Mouse (Mus musculus): ENCODE data around the gene Ciao1. TPM values are rescaled to one million over a fixed set of nuclear protein-coding genes. Genes with fewer than 3 reads are reported as not detected.

The Ciao1 gene
- total and polyA plus RNA-seq, 3 experiments, result 60.9 to 79.0 (median 74.3) TPM

GRCm38 (mm10) chr2:127254604-127255134 lies 7.1 kb upstream of the Ciao1 start:
- no peak overlapping the region for H3K4me3 ChIP-seq (replicated peaks in 1 of 3; ENCODE audit: low read depth in 2 of 3, low read length in 2 of 3, poor library complexity in 1 of 3)
- no peak for TF ChIP-seq HCFC1 (IDR thresholded peaks at IDR 0.05; ENCODE audit: low read depth, low read length)
- no peak for TF ChIP-seq POLR2A (IDR thresholded peaks at IDR 0.05; ENCODE audit: low read depth, low read length)
- TF ChIP-seq POLR2AphosphoS2 (IDR thresholded peaks at IDR 0.05; ENCODE audit: low read depth, low read length), result no peak
- H3K79me2 ChIP-seq (replicated peaks; ENCODE audit: control insufficient read depth, extremely low read depth, insufficient read depth, poor library complexity, severe bottlenecking), result no peaks in the 10 kb centered on the region; the same call in 1 of the 2 replicates
- no peaks in the 10 kb centered on the region for H3K27me3 ChIP-seq (replicated peaks)
- H3K36me3 ChIP-seq (replicated peaks in 1 of 2; ENCODE audit: control insufficient read depth in 1 of 2, insufficient read depth in 1 of 2, low read length in 1 of 2), result peaks cover 37 to 85% of the 10 kb centered on the region in 2 experiments
- no peaks in the 10 kb centered on the region for H3K9me3 ChIP-seq (replicated peaks; ENCODE audit: low read length)
- peaks cover 0 to 8% of the 10 kb centered on the region in 2 experiments; a peak in 1 of 4 replicates for H3K4me1 ChIP-seq (ENCODE audit: control insufficient read depth in 1 of 2, insufficient read depth in 2 of 2)
- in situ Hi-C loops (cut with MboI; ENCODE audit: low pct_ligation_motif_present, low pct_unique_long_range_greater_than_20kb, low sequenced_read_pairs) (no loop called here), dilution Hi-C loops (cut with MboI; ENCODE audit: extremely low pct_ligation_motif_present, extremely low pct_unique_long_range_greater_than_20kb, low sequenced_read_pairs) (no loop called here)
- DNase-seq (ENCODE audit: extremely low read depth), result no peak
- no peak overlapping the region for H3K4me2 ChIP-seq (ENCODE audit: insufficient read depth, low read depth, poor library complexity, severe bottlenecking)
- no peak overlapping the region for H3K27ac ChIP-seq (ENCODE audit: insufficient read depth, low read depth)
- H3K9ac ChIP-seq (ENCODE audit: insufficient read depth, low read depth), result no peak overlapping the region

- Histone ChIP-seq H3K4me2 (ENCODE audit: insufficient read depth, low read depth, poor library complexity, severe bottlenecking) (no peak overlapping the region), H3K27me3 (replicated peaks) (no peaks in the 10 kb centered on the region), H3K4me3 (replicated peaks in 1 of 3; ENCODE audit: low read depth in 2 of 3, low read length in 2 of 3, poor library complexity in 1 of 3) (no peak overlapping the region), H3K9ac (ENCODE audit: insufficient read depth, low read depth) (no peak overlapping the region), H3K27ac (ENCODE audit: insufficient read depth, low read depth) (no peak overlapping the region), H3K36me3 (replicated peaks in 1 of 2; ENCODE audit: control insufficient read depth in 1 of 2, insufficient read depth in 1 of 2, low read length in 1 of 2) (peaks cover 21 to 66% of the 10 kb centered on the region in 2 experiments), H3K79me2 (replicated peaks; ENCODE audit: control insufficient read depth, extremely low read depth, insufficient read depth, poor library complexity, severe bottlenecking) (peaks cover 6% of the 10 kb centered on the region), H3K9me3 (replicated peaks; ENCODE audit: low read length) (no peaks in the 10 kb centered on the region), H3K4me1 (ENCODE audit: control insufficient read depth in 1 of 2, insufficient read depth in 2 of 2) (peaks cover 0 to 19% of the 10 kb centered on the region in 2 experiments; a peak in 2 of 4 replicates)
- DNase-seq (ENCODE audit: extremely low read depth), result no peak
- dilution Hi-C loops (cut with MboI; ENCODE audit: extremely low pct_ligation_motif_present, extremely low pct_unique_long_range_greater_than_20kb, low sequenced_read_pairs) (no loop called here), in situ Hi-C loops (cut with MboI; ENCODE audit: low pct_ligation_motif_present, low pct_unique_long_range_greater_than_20kb, low sequenced_read_pairs) (no loop called here)
- TF ChIP-seq CHD2 (IDR thresholded peaks at IDR 0.05; ENCODE audit: low read length), result no peak
- TF ChIP-seq RAD21 (IDR thresholded peaks at IDR 0.05; ENCODE audit: low read depth, low read length), result no peak
- TF ChIP-seq PAX5 (IDR thresholded peaks at IDR 0.05; ENCODE audit: low read length), result no peak
- no peak for TF ChIP-seq NELFE (IDR thresholded peaks at IDR 0.05; ENCODE audit: low read depth, low read length)
These were observed 5.2 kb upstream of the Ciao1 start for GRCm38 (mm10) chr2:127252787-127253186.

GRCm38 (mm10) chr2:127251880-127252527 lies 4.4 kb upstream of the Ciao1 start:
- Histone ChIP-seq H3K4me1 (ENCODE audit: control insufficient read depth in 1 of 2, insufficient read depth in 2 of 2) (peaks cover 0 to 19% of the 10 kb centered on the region in 2 experiments; a peak in 2 of 4 replicates), H3K79me2 (replicated peaks; ENCODE audit: control insufficient read depth, extremely low read depth, insufficient read depth, poor library complexity, severe bottlenecking) (peaks cover 9% of the 10 kb centered on the region), H3K36me3 (replicated peaks in 1 of 2; ENCODE audit: control insufficient read depth in 1 of 2, insufficient read depth in 1 of 2, low read length in 1 of 2) (peaks cover 13 to 58% of the 10 kb centered on the region in 2 experiments), H3K4me3 (replicated peaks in 1 of 3; ENCODE audit: low read depth in 2 of 3, low read length in 2 of 3, poor library complexity in 1 of 3) (no peak overlapping the region), H3K27me3 (replicated peaks) (no peaks in the 10 kb centered on the region), H3K9ac (ENCODE audit: insufficient read depth, low read depth) (no peak overlapping the region), H3K27ac (ENCODE audit: insufficient read depth, low read depth) (no peak overlapping the region), H3K4me2 (ENCODE audit: insufficient read depth, low read depth, poor library complexity, severe bottlenecking) (no peak overlapping the region), H3K9me3 (replicated peaks; ENCODE audit: low read length) (no peaks in the 10 kb centered on the region)
- DNase-seq (ENCODE audit: extremely low read depth), result no peak
- in situ Hi-C loops (cut with MboI; ENCODE audit: low pct_ligation_motif_present, low pct_unique_long_range_greater_than_20kb, low sequenced_read_pairs) (no loop called here), dilution Hi-C loops (cut with MboI; ENCODE audit: extremely low pct_ligation_motif_present, extremely low pct_unique_long_range_greater_than_20kb, low sequenced_read_pairs) (no loop called here)
- no peak for TF ChIP-seq JUN (IDR thresholded peaks at IDR 0.05; ENCODE audit: insufficient read depth, low read depth, low read length)
- no peak for TF ChIP-seq ETS1 (conservative IDR thresholded peaks at IDR 0.05; ENCODE audit: low read depth, low read length)
- TF ChIP-seq NRF1 (IDR thresholded peaks at IDR 0.05; ENCODE audit: low read depth, low read length), result no peak
- no peak for TF ChIP-seq RAD21 (IDR thresholded peaks at IDR 0.05; ENCODE audit: low read depth, low read length)
- TF ChIP-seq IRF4 (IDR thresholded peaks at IDR 0.05; ENCODE audit: low read depth, low read length), result no peak
- TF ChIP-seq ZKSCAN1 (IDR thresholded peaks at IDR 0.05; ENCODE audit: borderline replicate concordance, low read depth, low read length), result no peak
- no peak for TF ChIP-seq MAZ (IDR thresholded peaks at IDR 0.05; ENCODE audit: low read depth, low read length)
- TF ChIP-seq BHLHE40 (IDR thresholded peaks at IDR 0.05; ENCODE audit: low read depth, low read length), result no peak
- TF ChIP-seq NELFE (IDR thresholded peaks at IDR 0.05; ENCODE audit: low read depth, low read length), result no peak
- TF ChIP-seq KAT2A (IDR thresholded peaks at IDR 0.05; ENCODE audit: insufficient replicate concordance, low read length), result no peak
- TF ChIP-seq MYC (IDR thresholded peaks at IDR 0.05; ENCODE audit: low read depth, low read length), result no peak
- no peak for TF ChIP-seq E2F4 (IDR thresholded peaks at IDR 0.05; ENCODE audit: insufficient replicate concordance, low read depth, low read length)
- TF ChIP-seq TCF12 (IDR thresholded peaks at IDR 0.05; ENCODE audit: low read depth, low read length), result no peak
- no peak for TF ChIP-seq HCFC1 (IDR thresholded peaks at IDR 0.05; ENCODE audit: low read depth, low read length)
- TF ChIP-seq ZC3H11A (IDR thresholded peaks at IDR 0.05; ENCODE audit: low read depth, low read length), result no peak
- TF ChIP-seq CTCF (conservative IDR thresholded peaks at IDR 0.05 in 1 of 2, IDR thresholded peaks at IDR 0.05 in 1 of 2; ENCODE audit: low read depth in 2 of 2, low read length in 2 of 2), result no peak
- no peak for TF ChIP-seq EP300 (IDR thresholded peaks at IDR 0.05; ENCODE audit: low read length)

Data from CH12.LX (cell line).